Mouse (Mus musculus): ENCODE measurements around the gene Dscaml1.
A peak's percentile ranks its signal among the peaks of the same experiment; 100 is the strongest.

Dscaml1 gene

DNA sequence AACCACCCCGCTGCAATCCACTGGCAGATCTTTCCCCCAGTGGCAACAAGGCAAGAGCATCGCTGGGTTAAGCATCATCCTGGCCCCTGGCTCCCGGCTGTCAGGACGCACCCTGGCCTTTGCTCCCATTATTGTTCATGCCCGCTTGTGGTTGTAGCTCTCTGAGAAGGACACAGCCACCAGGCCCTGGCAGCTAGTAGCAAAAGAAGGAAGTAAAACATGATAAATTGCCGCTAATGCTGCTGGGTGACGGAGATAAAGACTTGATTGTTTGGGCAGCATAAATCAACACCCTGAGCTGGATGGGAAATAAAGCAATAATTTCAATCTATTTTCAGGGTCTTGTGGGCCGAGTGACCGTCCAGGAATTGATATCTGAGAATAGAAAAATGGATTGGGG lies 81.1 kb downstream of the Dscaml1 start:
- DNase-seq (ENCODE audit: low read depth, low spot score), result no peak

DNA sequence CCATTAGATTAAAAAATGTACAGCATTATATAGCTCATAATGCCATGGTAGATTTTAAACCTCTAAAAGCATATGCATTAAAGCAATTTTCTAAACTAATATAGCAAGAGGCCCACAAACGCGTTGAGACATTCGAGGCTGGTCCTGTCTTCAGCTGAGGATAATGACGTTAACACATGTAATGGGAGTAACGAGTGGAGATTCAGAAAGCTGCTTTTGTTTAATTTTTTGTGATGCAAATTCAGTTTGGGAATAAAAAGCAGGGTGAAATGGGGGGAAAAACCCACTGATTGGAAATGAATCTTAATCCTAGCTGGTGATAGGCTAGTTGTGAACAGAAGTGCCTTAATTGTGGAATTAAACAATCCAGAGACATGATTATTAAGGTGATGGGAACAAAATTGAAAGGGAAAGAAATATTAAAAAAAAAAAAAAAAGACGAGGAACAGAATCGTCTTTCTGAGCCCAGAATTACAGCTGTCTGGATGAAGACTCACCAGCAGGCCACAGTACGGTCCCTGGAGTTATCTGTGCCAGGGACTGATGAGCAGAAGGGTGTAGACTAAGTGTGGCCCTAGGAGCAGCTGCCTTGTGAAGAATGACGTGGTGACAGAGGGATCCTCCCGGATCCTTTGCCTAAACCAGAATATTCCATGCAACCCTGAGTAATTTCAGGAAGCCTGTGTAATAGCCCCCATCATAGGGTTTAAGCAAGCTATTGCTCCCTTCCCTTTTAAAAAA lies 84.5 kb downstream of the Dscaml1 start:
- no peak for DNase-seq (ENCODE audit: low read depth, low spot score)

DNA sequence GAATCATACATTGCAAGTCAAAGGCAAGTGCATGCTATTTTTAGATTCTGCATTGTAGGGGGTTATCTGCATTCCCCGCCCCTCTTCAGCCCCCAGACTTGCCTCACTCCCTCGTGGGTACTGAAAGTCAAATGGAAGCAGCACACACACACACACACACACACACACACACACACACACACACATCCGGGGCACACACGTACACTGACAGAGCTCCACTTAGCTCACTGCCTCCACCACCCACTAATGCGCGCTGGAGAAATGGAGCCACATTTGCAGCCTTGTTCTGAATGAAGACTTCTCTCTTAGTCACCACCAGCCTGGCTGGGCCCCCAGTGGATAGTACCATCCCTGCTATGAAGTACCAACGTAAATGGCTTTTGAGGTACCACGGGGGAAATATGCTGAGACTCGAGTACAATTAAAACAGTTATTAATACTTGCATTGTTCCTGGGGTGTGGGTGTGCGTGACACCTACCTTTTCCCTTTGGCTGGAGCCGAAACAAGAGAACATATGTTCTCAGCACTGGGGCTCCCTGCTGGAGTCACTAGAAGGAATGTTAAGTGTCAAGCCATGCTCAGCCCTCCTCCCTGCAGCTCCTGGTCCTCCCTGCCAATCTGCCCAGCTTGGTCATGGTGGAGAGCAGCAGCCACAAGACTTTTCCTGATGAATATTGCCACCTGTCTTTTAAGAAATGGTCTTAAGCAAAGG lies 91.7 kb downstream of the Dscaml1 start:
- DNase-seq (ENCODE audit: low read depth, low spot score), result no peak

DNA sequence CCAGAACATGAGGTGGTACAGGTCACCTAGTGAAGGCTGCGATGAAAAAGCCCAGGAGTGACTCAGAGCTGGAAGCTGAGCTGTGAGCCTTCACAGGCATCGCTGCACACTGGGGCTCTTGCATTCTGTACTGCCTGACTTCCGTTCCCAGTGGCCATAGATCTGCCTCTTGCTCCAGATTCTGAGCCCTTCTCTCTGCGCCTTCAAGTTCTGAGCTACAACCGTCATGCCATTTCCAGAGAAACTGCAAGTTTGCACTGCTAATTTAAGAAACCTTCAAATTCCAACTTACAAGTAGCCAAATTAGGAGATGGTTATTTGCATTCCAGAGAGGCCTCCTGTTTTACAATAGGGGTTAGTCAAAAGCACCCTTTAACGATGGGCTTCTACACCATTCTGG lies 93.4 kb downstream of the Dscaml1 start:
- no peak for DNase-seq (ENCODE audit: low read depth, low spot score)

DNA sequence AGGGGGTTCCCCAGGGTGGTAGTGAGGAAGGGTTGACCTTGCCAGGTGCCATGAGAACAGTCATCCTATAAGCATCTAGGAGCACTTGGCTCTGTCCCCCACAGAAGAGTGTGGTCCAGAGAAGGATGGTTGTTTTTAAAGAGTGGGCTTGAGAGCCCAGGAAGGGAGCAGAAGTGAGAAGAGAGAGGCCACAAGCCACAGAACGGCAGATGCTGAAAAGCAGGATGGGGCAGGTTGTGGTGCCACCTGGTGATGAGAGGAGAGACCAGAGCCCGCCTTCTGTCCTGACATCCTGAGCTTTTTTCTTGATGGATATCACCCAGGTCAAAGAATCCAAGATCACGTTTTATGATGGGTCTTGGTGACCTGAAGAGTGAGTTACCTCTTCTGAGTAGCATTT lies 96.4 kb downstream of the Dscaml1 start:
- no peak for DNase-seq (ENCODE audit: low read depth, low spot score)

DNA sequence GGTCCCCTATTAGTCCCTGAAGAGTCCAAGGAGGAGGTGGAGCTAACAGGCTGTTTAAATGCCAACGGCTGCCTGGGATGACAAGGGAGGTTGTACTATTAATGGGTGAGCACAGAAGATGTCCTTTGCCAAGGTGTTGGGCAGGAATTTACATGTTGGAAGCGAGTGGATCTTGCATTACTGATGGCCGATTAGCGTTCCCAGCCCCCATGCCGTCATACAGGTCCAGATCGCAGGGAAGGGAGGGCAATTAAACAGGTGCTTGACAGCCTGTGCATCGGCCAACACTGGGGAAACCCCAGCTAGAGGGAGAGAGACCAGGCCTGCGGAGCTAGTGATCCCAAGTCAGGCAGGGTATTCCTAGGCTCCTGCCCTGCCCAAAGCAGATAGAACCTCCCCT lies 98.1 kb downstream of the Dscaml1 start:
- DNase-seq (ENCODE audit: low read depth, low spot score), result no peak

DNA sequence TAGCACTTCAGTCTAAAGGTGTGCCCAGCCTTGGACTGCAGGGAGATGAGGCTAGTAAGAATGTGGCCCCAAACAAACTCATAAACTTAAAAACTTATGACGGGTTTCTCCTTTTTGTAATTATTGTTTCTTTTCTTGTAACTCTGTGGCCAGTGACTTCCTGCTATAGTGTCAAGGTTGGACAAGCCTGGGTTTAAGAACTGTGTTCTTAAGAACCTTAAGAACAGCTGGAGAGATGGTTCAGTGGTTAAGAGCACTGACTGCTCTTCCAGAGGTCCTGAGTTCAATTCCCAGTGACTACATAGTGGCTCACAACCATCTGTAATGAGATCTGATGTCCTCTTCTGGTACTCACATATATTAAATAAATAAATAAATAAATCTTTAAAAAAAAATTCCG lies 106.8 kb downstream of the Dscaml1 start:
- no peak for DNase-seq (ENCODE audit: low read depth, low spot score)

DNA sequence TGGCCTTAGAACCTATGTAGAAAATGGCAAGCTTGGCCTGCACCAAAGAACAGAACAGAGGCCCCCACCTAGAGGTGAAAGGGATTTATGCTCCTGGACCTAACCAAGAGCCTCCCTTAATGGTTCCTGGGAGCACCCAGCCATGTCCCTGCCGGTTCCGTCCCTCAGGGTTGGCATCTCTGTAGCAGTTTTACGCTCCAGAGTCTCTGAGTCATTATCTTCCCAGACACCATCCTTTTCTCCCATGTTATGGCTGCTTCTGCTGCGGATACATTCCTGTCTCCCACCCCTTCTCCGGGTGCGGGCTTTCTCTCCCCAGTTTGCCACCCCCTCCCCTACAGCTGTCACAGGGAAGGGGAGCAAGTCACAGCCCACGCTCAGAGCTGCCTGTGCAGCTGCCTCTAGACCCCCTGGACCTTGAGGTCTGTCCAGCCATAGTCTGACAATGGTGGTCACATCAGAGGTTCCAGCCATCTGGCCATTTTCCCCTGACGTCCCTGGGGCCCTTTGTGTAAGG lies 108.1 kb downstream of the Dscaml1 start:
- DNase-seq (ENCODE audit: low read depth, low spot score), result no peak

DNA sequence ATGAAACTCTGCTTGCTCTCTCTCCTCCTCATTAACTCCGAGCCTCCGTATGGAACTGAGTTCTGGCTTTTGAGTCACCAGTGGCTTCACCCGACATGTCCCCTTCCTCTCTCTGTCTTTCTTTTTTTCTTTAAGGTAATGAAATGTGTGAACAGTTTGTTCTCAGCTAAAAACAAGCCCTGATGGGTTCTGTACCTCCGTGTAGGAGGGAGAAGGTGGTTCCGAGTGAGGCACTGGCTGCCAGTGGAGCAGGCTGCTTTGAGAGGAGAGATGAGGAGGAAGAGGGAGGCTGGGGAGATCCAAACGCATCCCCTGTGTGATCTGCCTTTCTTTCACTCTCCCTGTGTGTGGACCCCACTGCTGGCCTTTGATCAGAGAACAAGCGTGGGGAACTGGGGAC lies 111.2 kb downstream of the Dscaml1 start:
- no peak for DNase-seq (ENCODE audit: low read depth, low spot score)

DNA sequence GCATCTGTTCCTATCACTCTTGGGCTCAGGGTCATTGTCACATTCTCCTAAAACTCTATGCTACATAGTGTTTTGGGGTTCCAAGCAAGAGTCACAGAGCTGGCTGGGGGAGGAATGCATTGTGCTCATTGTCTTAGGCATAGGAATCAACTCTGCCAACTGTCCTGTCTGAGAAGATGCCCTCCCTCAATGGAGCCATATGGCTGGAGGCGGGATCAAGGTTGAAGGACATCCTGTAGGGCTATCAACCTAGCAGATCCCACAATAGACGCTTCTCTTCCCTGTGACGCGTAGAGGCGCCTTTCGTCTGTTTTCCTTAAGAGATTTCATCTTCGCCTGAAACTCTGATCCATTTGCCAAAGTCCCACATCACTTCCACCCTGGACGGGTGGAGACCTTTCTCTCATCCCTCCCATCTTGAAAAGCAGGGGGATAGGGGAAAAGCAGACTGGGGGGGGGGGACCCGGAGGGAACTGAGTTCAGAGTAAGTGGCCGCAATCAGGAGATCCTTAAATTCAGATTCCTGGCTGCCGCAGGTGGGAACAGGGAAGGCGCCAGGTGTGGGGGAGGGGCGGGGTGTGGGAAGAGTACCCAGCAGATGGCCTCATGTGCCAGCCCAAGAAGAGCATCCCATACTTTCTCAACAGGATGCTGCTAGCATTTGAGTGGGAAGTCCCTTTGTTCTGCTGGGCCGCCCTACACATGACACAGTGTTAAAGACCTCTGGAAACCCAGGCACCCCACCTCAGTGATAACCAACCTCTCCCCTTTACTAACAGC lies 113.0 kb downstream of the Dscaml1 start:
- DNase-seq (ENCODE audit: low read depth, low spot score), result no peak

DNA sequence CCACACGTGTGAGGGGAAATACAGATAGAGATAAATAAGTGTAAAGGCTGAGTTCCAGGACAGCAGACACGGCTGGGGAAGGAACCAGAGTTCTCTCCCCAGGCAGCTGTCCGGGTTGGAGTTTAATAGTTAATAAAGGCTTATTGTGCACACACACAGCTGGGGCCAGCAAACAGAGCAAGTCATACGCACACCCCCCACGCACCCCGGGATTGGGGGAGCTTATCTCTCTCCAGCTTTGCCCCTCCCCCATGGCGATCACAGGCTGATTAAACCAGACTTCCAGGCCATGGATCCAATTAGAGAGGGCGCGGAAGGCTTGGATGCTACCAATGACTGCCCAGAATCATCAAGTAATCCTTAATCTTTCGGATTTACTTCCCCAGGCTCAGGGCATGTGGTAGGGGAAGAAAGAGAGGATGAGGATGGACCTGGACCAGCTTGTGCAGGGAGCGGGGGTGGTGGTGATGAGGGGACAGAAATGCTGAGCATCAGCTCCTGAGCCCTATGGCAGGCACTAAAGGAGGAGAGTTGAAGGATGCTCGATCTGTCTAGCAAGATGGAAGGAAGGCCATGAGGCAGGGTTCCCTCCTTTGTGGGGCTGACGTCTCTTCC lies 119.7 kb downstream of the Dscaml1 start:
- DNase-seq (ENCODE audit: low read depth, low spot score), result peak; percentile 97

DNA sequence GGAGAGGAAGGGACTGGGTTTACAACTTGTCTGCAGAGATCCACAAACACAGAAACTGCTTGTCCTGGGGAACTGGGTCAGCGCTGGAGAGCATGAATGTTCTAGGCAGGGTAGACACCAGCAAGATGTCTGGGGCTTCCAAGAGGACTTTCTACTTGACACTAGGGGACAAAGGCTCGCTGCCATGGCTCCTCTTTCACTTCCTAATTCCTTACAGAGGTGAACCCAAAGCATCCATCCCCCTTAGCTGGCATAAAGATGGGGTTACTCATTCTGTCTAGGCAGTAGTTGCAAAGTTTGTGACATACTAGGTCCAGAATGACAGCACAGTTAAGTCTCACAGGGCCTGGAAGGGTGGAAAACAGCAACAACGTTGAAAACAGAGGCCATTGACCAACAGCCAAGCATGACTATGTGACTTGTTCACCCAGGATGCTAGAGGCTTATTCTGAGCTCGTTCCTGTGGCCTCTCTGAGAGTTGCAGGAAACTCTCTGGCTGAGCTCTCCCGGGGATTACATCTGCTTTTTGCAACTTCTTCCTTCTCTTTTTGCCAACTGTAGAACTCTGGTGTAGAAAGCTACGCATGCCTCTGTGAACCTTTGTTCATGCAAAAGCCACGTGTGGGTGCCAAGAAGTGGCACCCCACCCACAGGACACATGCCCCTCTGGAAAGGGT lies 120.6 kb downstream of the Dscaml1 start:
- no peak for DNase-seq (ENCODE audit: low read depth, low spot score)

DNA sequence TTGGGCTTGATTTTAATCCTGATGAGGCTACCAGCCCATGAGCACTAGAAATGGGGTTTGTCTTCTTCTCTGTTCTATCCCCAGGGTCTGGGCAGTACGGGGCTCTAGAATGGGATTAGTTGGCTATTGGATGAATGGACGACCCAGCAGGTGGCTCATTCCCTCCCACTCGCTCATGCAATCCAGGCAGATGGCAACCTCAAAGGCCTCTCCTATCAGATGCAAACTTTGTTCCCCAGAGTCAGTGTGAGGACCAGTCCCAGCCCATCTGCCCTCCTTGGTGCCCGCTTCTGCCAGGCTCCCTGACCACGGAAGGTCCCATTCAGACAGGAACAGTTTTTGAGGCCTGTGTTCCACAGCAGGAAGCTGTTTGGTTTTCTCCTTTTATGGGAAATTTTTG lies 123.4 kb downstream of the Dscaml1 start:
- no peak for DNase-seq (ENCODE audit: low read depth, low spot score)

DNA sequence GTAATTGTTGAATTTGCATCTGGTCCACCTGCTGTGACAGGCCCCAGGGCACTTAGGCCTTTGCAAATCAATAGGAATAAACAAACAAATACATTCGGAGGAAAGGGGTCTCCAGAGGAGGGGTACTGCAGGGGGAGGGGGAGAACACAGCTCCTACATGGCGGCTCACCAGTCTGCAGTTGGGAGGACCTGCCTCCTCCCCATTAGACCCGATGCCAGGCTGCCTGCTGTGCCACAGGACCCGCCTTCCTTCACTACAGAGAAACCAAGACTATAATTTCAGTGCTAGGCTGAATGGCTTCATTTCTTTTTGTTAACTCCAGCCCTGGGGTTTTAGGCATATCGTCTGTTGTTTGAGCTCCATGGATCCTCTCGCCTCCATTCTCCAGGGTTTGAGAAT lies 123.8 kb downstream of the Dscaml1 start:
- DNase-seq (ENCODE audit: low read depth, low spot score), result no peak

DNA sequence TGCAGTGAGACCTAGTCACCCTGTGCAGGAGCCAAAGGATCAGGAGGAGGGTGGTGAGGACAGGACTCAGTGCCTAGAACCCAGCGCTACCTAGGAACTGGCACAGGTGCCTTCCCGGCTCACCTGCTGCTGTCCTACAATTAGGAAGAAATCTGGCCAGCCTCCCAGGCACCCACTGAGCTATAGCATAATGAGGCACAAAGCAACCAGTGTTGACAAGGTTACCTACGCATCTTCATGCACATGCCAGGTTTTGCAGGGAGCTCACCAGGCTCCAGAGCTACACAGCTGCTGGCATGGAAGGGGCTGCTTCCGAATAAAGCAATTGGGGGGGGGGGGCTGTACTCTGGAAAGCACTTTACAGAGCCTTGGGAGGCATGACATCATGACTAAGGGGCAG lies 124.2 kb downstream of the Dscaml1 start:
- no peak for DNase-seq (ENCODE audit: low read depth, low spot score)

DNA sequence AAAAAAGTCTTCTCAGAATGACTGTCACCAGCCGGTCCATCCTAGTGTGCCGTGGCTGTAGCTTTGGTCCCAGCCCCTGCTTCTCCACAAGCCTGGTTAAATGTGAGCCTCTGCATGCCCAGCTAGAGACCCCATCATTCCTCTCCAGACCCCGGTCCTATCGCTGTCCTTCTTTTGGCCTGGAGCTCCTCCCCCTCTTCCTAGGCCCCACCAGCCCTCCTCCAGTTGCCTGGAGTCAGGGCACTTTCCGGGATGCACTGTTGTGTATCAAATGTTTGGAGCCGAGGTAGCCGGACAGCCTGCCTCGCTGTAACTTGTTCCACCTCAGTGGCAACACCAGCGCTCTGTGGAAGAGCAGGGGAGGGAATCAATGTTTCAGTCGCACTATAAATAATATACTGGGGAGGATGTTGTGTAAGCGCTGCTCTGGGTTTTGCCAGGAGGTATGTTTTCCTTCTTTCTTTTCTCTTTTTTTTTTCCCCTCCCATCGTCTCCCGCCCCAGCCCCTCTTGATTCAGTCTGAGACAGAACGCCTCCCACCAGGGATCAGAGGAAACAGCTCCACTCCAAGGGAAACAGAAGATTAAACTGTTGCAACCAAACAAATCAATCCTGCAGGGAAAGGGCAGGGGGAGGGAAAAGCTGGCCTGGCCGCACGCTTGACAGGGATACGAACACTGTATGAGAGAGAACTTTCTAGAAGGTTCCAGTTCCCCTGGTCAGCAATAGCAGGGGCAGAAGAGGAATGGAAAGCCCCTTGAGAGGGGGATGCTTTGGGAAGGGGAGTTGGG lies 128.8 kb downstream of the Dscaml1 start:
- DNase-seq (ENCODE audit: low read depth, low spot score), result no peak

DNA sequence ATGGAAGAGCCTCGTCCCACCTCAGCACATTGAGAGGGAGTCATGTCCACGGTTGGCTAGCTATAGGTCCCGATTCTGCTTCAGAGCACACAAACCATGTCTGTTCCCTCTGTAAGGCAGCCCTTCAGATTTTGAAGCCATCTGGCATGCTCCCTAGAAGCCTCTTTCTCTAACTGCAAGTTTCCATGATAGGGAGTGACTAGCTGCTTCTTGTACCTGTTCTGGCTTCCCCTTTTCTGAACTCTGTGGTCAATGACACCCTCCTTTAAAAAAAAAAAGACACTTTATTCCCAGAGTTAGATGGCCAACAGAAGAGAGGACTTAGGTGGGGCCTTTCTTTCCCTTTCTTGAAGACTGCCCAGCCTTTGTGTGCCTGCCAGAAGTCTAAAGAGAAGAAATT lies 130.5 kb downstream of the Dscaml1 start:
- DNase-seq (ENCODE audit: low read depth, low spot score), result no peak

DNA sequence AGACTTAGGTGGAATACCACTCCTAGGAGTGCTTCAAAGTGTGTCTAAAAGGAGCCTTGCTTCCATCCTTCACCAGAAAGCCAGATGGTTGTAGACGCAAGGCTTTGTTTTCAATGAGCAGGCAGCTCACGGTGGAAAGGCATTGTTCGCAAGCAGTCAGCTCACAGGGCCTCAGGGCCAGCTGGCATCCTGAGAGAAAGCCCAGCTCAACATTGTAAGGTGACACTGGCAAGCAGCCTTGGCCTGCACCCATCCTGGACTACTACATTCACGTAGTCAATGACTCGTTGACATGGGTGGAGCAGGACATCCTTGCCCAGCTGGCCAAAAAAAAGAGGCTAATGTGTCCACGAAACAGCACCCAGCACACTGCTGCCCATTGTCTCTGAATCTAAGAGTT lies 134.6 kb downstream of the Dscaml1 start:
- no peak for DNase-seq (ENCODE audit: low read depth, low spot score)

DNA sequence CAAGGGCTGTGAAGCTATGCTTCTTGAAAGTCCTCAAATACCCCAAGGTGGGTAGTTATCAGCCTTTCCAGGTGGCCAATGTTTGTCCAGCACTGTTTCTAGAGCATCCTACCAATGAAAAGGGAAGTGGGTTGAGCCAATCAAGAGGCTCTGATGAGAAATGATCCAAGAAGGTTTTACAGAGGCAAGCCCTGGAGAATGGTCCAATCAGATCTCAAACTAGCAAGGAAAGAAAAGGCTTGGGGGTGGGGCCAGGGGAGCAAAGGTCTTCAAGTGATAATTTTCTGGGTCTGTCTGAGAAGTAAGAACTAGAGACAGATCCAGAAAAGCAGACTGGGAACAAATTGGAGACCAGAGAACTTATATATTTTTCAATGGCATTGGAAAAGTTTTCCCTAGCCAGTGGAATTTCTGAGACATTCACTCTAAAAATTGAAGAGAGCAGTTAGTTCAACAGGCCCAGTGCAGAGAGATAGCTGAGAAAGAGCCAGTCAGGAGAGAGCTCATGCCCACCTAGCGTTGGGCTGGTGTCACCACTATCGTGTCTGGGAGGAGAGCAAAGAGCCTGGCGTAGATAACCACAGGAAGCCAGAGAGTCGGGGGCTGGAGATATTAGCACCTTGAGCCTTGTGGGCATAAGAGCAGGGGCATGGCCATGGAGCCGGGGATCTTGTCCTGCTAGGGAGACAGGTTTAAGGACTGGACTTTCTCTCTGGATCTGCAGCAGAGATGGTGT lies 140.6 kb downstream of the Dscaml1 start:
- DNase-seq (ENCODE audit: low read depth, low spot score), result no peak

DNA sequence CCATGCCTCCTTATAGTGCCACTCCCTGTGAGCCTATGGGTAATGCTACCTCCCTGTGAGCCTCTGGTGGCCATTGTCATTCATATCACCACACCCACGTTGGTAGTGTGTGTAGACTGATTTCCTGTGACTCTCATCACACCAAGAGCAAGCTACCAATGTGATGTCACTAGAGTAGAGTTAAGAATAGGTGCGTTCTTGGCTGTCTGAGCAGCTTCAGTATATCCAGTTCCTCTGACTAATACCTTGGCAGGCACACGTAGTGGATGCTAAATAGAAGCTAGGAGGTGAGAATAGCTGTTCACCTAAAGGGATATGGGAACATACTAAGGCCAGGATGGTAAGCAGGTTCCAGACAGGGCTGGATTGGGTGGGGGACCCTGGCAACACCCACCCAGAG lies 143.3 kb downstream of the Dscaml1 start:
- no peak for DNase-seq (ENCODE audit: low read depth, low spot score)
